Mouse (Mus musculus): ENCODE results near the gene Sys1. TPM values are rescaled to one million over a fixed set of nuclear protein-coding genes. Genes with fewer than 3 reads are reported as not detected.

Sys1 gene
- polyA plus RNA-seq (2014; fragmentation: Nextera tagmentation; extraction: Ambion mirVana): 62.0 and 63.6 TPM in 2 replicates

- H3K27ac ChIP-seq (ENCODE audit: low read depth, low read length): no peak within 1 kb of the TSS
- H3K9ac ChIP-seq (ENCODE audit: low read length): peak within 1 kb of the TSS; percentile 51
- no peak within 1 kb of the TSS for H3K4me3 ChIP-seq (ENCODE audit: low read depth, low read length)
- H3K4me2 ChIP-seq: peak within 1 kb of the TSS; percentile 28; the same call in 1 of the 2 replicates
- 0% methylated on average over 7 of the region's 7 CpGs for WGBS
- peak; percentile 88 for DNase-seq (ENCODE audit: low spot score, missing footprints)
- ATAC-seq (ENCODE audit: low FRiP score): no peak
- no peaks in the 10 kb centered on the region for H3K36me3 ChIP-seq (ENCODE audit: control insufficient read depth, insufficient read depth, low read length)
- H3K4me1 ChIP-seq (ENCODE audit: control insufficient read depth, insufficient read depth, low read length): peaks cover 8% of the 10 kb centered on the region
- H3K27me3 ChIP-seq (ENCODE audit: control insufficient read depth, insufficient read depth, low read length): no peaks in the 10 kb centered on the region
- no peaks in the 10 kb centered on the region for H3K9me3 ChIP-seq (ENCODE audit: control insufficient read depth, low read length)
Observed at GRCm38 (mm10) chr2:164456864-164457300, at the start of gene Sys1. Sys1 (plus strand) TSS chr2:164456964.

- Histone ChIP-seq H3K36me3 (ENCODE audit: control insufficient read depth, insufficient read depth, low read length) (no peaks in the 10 kb centered on the region), H3K4me1 (ENCODE audit: control insufficient read depth, insufficient read depth, low read length) (0 out of 2 replicates have a peak, but pooled peaks cover 5% of the 10 kb centered on the region), H3K9me3 (ENCODE audit: control insufficient read depth, low read length) (no peaks in the 10 kb centered on the region), H3K9ac (ENCODE audit: low read length) (no peak overlapping the region), H3K4me2 (no peak overlapping the region), H3K27ac (ENCODE audit: low read depth, low read length) (no peak overlapping the region), H3K4me3 (ENCODE audit: low read depth, low read length) (no peak overlapping the region), H3K27me3 (ENCODE audit: control insufficient read depth, insufficient read depth, low read length) (peaks cover 66% of the 10 kb centered on the region)
- ATAC-seq (ENCODE audit: low FRiP score) (peak; percentile 66; the same call in 1 of the 2 replicates), DNase-seq (ENCODE audit: low spot score, missing footprints) (peak; percentile 97)
- WGBS: 2% methylated on average over 22 of the region's 22 CpGs
Observed at GRCm38 (mm10) chr2:164407708-164408107, 49.1 kb upstream of the Sys1 start.

- no peak overlapping the region for H3K4me3 ChIP-seq (ENCODE audit: low read depth, low read length)
- H3K9ac ChIP-seq (ENCODE audit: low read length): no peak overlapping the region
- H3K9me3 ChIP-seq (ENCODE audit: control insufficient read depth, low read length): no peaks in the 10 kb centered on the region
- H3K27me3 ChIP-seq (ENCODE audit: control insufficient read depth, insufficient read depth, low read length): peaks cover 6% of the 10 kb centered on the region
- DNase-seq (ENCODE audit: low spot score, missing footprints) (no peak), ATAC-seq (ENCODE audit: low FRiP score) (no peak)
- H3K36me3 ChIP-seq (ENCODE audit: control insufficient read depth, insufficient read depth, low read length): no peaks in the 10 kb centered on the region
- H3K27ac ChIP-seq (ENCODE audit: low read depth, low read length): no peak overlapping the region
- peak overlapping the region; percentile 20 for H3K4me2 ChIP-seq
- WGBS: 28% methylated on average over 28 of the region's 28 CpGs
- H3K4me1 ChIP-seq (ENCODE audit: control insufficient read depth, insufficient read depth, low read length): no peaks in the 10 kb centered on the region
Observed at GRCm38 (mm10) chr2:164414167-164414566, 42.6 kb upstream of the Sys1 start.

DNA sequence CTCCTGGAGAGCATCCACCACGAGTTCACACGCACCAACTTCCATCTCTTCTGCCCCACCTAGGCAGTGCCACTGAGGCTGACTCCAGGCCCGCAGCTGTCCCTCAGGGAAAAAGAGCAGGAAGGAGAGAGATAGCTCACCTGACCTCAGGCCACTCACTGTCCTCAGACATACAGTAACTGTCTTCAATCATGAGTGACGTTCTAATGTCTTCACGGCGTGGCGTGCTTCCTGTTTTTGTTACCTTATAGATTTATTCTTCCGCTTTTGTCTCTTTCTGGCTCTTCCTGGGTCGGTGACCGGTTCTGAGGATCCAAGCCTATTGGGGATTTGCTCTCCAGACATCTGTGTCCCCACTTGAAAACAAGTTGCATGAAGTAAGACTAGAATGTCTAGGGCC is 42.2 kb upstream of the Sys1 start:
- no peak for ATAC-seq (ENCODE audit: low FRiP score)
- H3K27ac ChIP-seq (ENCODE audit: low read depth, low read length): no peak overlapping the region
- 80% methylated on average over 10 of the region's 10 CpGs for WGBS
- H3K9me3 ChIP-seq (ENCODE audit: control insufficient read depth, low read length): no peaks in the 10 kb centered on the region
- H3K4me3 ChIP-seq (ENCODE audit: low read depth, low read length): no peak overlapping the region
- no peaks in the 10 kb centered on the region for H3K36me3 ChIP-seq (ENCODE audit: control insufficient read depth, insufficient read depth, low read length)
- peak overlapping the region; percentile 20; the same call in 1 of the 2 replicates for H3K4me2 ChIP-seq
- H3K9ac ChIP-seq (ENCODE audit: low read length): no peak overlapping the region
- no peaks in the 10 kb centered on the region for H3K4me1 ChIP-seq (ENCODE audit: control insufficient read depth, insufficient read depth, low read length)
- DNase-seq (ENCODE audit: low spot score, missing footprints): no peak
- peaks cover 6% of the 10 kb centered on the region for H3K27me3 ChIP-seq (ENCODE audit: control insufficient read depth, insufficient read depth, low read length)

DNA sequence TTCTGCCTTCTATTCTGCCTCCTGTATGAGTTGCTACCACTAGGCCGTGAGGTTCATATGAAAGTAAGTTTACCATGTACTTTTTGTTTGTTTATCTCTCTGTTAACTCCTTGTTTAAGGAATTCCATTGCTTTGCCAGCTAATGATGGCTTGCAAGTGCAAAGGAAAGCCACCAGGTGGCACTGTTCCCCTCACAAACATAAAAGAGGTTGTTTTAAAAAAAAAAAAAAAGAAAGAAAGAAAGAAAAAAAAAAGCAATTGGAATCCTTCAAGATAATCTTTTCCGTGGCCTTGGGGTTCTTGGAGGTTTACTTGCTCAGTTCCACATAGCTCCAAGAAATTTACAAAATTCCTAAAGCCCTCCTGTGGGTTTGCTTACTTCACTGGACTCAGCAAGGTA is 39.6 kb upstream of the Sys1 start:
- Histone ChIP-seq H3K27ac (ENCODE audit: low read depth, low read length) (no peak overlapping the region), H3K9ac (ENCODE audit: low read length) (no peak overlapping the region), H3K36me3 (ENCODE audit: control insufficient read depth, insufficient read depth, low read length) (no peaks in the 10 kb centered on the region), H3K4me3 (ENCODE audit: low read depth, low read length) (no peak overlapping the region), H3K4me2 (no peak overlapping the region), H3K9me3 (ENCODE audit: control insufficient read depth, low read length) (no peaks in the 10 kb centered on the region), H3K4me1 (ENCODE audit: control insufficient read depth, insufficient read depth, low read length) (no peaks in the 10 kb centered on the region), H3K27me3 (ENCODE audit: control insufficient read depth, insufficient read depth, low read length) (peaks cover 3% of the 10 kb centered on the region)
- ATAC-seq (ENCODE audit: low FRiP score) (no peak), DNase-seq (ENCODE audit: low spot score, missing footprints) (peak; percentile 89)
- 0% methylated on average over 2 of the region's 2 CpGs for WGBS

GRCm38 (mm10) chr2:164418308-164418875 is 38.4 kb upstream of the Sys1 start:
- H3K27ac ChIP-seq (ENCODE audit: low read depth, low read length): no peak overlapping the region
- no peaks in the 10 kb centered on the region for H3K9me3 ChIP-seq (ENCODE audit: control insufficient read depth, low read length)
- no peaks in the 10 kb centered on the region for H3K4me1 ChIP-seq (ENCODE audit: control insufficient read depth, insufficient read depth, low read length)
- 23% methylated on average over 3 of the region's 3 CpGs for WGBS
- peaks cover 3% of the 10 kb centered on the region for H3K27me3 ChIP-seq (ENCODE audit: control insufficient read depth, insufficient read depth, low read length)
- no peak overlapping the region for H3K4me3 ChIP-seq (ENCODE audit: low read depth, low read length)
- ATAC-seq (ENCODE audit: low FRiP score) (no peak), DNase-seq (ENCODE audit: low spot score, missing footprints) (peak; percentile 73)
- no peaks in the 10 kb centered on the region for H3K36me3 ChIP-seq (ENCODE audit: control insufficient read depth, insufficient read depth, low read length)
- H3K4me2 ChIP-seq: no peak overlapping the region
- H3K9ac ChIP-seq (ENCODE audit: low read length): no peak overlapping the region

GRCm38 (mm10) chr2:164419489-164419888 is 37.3 kb upstream of the Sys1 start:
- H3K4me1 ChIP-seq (ENCODE audit: control insufficient read depth, insufficient read depth, low read length): no peaks in the 10 kb centered on the region
- H3K9me3 ChIP-seq (ENCODE audit: control insufficient read depth, low read length): no peaks in the 10 kb centered on the region
- DNase-seq (ENCODE audit: low spot score, missing footprints) (peak; percentile 80), ATAC-seq (ENCODE audit: low FRiP score) (no peak)
- no peak overlapping the region for H3K27ac ChIP-seq (ENCODE audit: low read depth, low read length)
- H3K4me3 ChIP-seq (ENCODE audit: low read depth, low read length): no peak overlapping the region
- no peaks in the 10 kb centered on the region for H3K36me3 ChIP-seq (ENCODE audit: control insufficient read depth, insufficient read depth, low read length)
- H3K9ac ChIP-seq (ENCODE audit: low read length): no peak overlapping the region
- no peaks in the 10 kb centered on the region for H3K27me3 ChIP-seq (ENCODE audit: control insufficient read depth, insufficient read depth, low read length)
- H3K4me2 ChIP-seq: no peak overlapping the region
- 12% methylated on average over 3 of the region's 3 CpGs for WGBS

GRCm38 (mm10) chr2:164421306-164421705 is 35.5 kb upstream of the Sys1 start:
- DNase-seq (ENCODE audit: low spot score, missing footprints) (peak; percentile 66), ATAC-seq (ENCODE audit: low FRiP score) (no peak)
- H3K9me3 ChIP-seq (ENCODE audit: control insufficient read depth, low read length): no peaks in the 10 kb centered on the region
- no peaks in the 10 kb centered on the region for H3K4me1 ChIP-seq (ENCODE audit: control insufficient read depth, insufficient read depth, low read length)
- WGBS: 89% methylated on average over 7 of the region's 7 CpGs
- no peak overlapping the region for H3K4me3 ChIP-seq (ENCODE audit: low read depth, low read length)
- H3K9ac ChIP-seq (ENCODE audit: low read length): no peak overlapping the region
- no peak overlapping the region for H3K27ac ChIP-seq (ENCODE audit: low read depth, low read length)
- H3K36me3 ChIP-seq (ENCODE audit: control insufficient read depth, insufficient read depth, low read length): no peaks in the 10 kb centered on the region
- H3K4me2 ChIP-seq: no peak overlapping the region
- H3K27me3 ChIP-seq (ENCODE audit: control insufficient read depth, insufficient read depth, low read length): no peaks in the 10 kb centered on the region

GRCm38 (mm10) chr2:164421979-164422378 is 34.8 kb upstream of the Sys1 start:
- H3K9me3 ChIP-seq (ENCODE audit: control insufficient read depth, low read length): no peaks in the 10 kb centered on the region
- no peak overlapping the region for H3K4me2 ChIP-seq
- WGBS: 92% methylated on average over 8 of the region's 8 CpGs
- DNase-seq (ENCODE audit: low spot score, missing footprints) (no peak), ATAC-seq (ENCODE audit: low FRiP score) (no peak)
- H3K9ac ChIP-seq (ENCODE audit: low read length): no peak overlapping the region
- H3K36me3 ChIP-seq (ENCODE audit: control insufficient read depth, insufficient read depth, low read length): no peaks in the 10 kb centered on the region
- H3K27me3 ChIP-seq (ENCODE audit: control insufficient read depth, insufficient read depth, low read length): no peaks in the 10 kb centered on the region
- H3K27ac ChIP-seq (ENCODE audit: low read depth, low read length): no peak overlapping the region
- no peak overlapping the region for H3K4me3 ChIP-seq (ENCODE audit: low read depth, low read length)
- H3K4me1 ChIP-seq (ENCODE audit: control insufficient read depth, insufficient read depth, low read length): no peaks in the 10 kb centered on the region

Data from midbrain, embryonic 11.5 days (tissue).